Mouse (Mus musculus) spleen, embryonic (tissue): ENCODE measurements around the gene Sdr16c6.

ENCODE experiments used
- CTCF ChIA-PET: fragments of 350-600 bp; sonication (Branson Sonifier 250); formaldehyde crosslinking; loops from one replicate; lab custom pipeline; 2022; lab: Charles Lee

The Sdr16c6 gene

GRCm38 (mm10) chr4:4077372-4077771, at the start of gene Sdr16c6:
Gene Sdr16c6 (minus strand): TSS chr4:4077522.
- CTCF ChIA-PET: no interaction called here

DNA sequence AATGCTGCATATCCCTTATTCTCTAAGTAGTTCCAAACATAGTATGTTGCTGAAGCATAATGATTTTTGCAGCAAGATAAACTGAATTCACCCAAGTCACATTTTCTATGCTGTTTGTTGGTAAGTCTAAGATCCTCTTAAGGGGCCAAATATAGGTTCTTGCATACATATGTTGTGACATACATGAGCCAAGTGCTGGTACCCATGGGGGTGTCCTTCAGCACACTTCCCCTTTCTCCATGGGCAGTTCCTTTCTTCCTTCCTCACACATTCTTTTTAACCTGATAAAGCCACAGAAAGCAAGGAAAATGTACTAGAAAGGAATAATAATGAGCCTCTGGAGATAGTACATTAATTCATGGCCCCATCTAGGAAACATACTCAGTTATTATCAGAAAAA, 2.9 kb upstream of the Sdr16c6 start:
- CTCF ChIA-PET: no interaction called here

DNA sequence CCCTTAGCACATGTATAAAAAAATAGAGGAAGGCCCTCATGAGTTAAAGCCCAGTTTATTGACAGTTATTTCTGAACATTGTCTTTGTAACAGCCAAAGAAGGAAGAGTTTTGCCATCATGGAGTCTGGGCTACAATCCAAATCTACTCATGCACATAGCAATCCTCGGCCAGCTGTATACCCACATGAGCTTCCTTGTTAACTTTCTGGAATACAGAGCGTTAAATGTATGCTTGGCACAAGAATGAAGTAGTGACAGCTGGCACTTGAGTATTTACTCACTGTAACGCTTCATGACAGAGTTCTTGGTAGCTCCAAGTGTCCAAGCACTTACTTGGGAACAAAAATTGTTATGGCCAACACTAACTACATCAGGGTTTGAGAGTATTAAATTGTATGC, 1.8 kb upstream of the Sdr16c6 start:
- CTCF ChIA-PET: no interaction called here

DNA sequence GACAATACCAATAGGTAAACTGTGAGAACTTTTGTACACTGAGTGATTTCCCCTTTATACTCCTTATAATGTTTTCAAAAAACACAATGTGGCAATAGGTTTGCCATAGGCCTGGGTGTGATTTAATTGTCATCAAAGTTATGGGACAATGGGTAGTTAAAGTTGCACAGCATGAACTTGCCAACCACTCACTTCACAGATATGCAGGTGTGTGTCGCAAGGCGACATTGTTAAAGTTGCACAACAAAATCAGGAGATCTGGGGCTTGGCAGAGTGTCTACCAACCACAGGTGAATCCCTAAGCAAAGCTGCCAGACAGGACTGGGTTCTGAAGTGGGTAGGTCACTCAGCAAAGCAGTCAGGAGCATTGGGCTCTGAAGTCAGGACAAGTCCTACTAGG, 1.3 kb downstream of the Sdr16c6 start:
- CTCF ChIA-PET: no interaction called here
